Mouse (Mus musculus) kidney, embryonic 14.5 days (tissue): ENCODE measurements at regions not wholly inside any gene's neighbourhood (a gene's known extent, or its start where the extent isn't known, plus 50 kb on each side); places are given as distances from the start of the nearest gene placed in this dataset.
A peak's percentile ranks its signal among the peaks of the same experiment; 100 is the strongest.

Source experiments
- ATAC-seq: fragments of 200-750 bp; cut with Nextera tagmentation; 2 replicates; pipeline ENCODE4 v1.8.0; 2017; ENCODE audit warnings: moderate number of reproducible peaks, mild to moderate bottlenecking, moderate TSS enrichment, moderate library complexity; ENCODE audit not compliant: low FRiP score, low TSS enrichment
- H3K27ac ChIP-seq: fragments of 300-500 bp; sonication (generic); 2 replicates; pipeline ENCODE4 v1.5.1; 2014; ENCODE audit warnings: low read depth, mild to moderate bottlenecking, low read length, moderate library complexity, mixed read lengths
- H3K27me3 ChIP-seq: fragments of 300-500 bp; sonication (generic); 2 replicates; pipeline ENCODE4 v1.6.1; 2014; ENCODE audit warnings: mild to moderate bottlenecking, low read length; ENCODE audit not compliant: control insufficient read depth, insufficient read depth
- H3K36me3 ChIP-seq: fragments of 300-500 bp; sonication (generic); 2 replicates; pipeline ENCODE4 v1.6.1; 2014; ENCODE audit warnings: low read length, mixed read lengths; ENCODE audit not compliant: control insufficient read depth, insufficient read depth
- H3K4me1 ChIP-seq: fragments of 300-500 bp; sonication (generic); 2 replicates; pipeline ENCODE4 v1.6.1; 2014; ENCODE audit warnings: low read length, mixed read lengths; ENCODE audit not compliant: control insufficient read depth, insufficient read depth
- H3K4me2 ChIP-seq: fragments of 300-500 bp; sonication (generic); replicated peaks from 2 replicates; pipeline ENCODE4 v1.6.1; 2014; ENCODE audit warnings: low read depth, mild to moderate bottlenecking, low read length
- H3K4me3 ChIP-seq: fragments of 300-500 bp; sonication (generic); 2 replicates; pipeline ENCODE4 v1.5.1; 2014; ENCODE audit warnings: mild to moderate bottlenecking, low read length
- H3K9ac ChIP-seq: fragments of 300-500 bp; sonication (generic); 2 replicates; pipeline ENCODE4 v1.6.1; 2014; ENCODE audit warnings: low read depth, mild to moderate bottlenecking, low read length, moderate library complexity
- H3K9me3 ChIP-seq: fragments of 300-500 bp; sonication (generic); 2 replicates; pipeline ENCODE4 v1.6.1; 2016; ENCODE audit warnings: low read length; ENCODE audit not compliant: control insufficient read depth
- WGBS: fragments of 180-500 bp; shearing (Covaris S2); extraction: QIAGEN DNeasy Blood & Tissue Kit; methylation state at CpG from one replicate; pipeline ENCODE4 v1.1.7; 2014; 5-methylcytosine and 5-hydroxymethylcytosine counted together

DNA sequence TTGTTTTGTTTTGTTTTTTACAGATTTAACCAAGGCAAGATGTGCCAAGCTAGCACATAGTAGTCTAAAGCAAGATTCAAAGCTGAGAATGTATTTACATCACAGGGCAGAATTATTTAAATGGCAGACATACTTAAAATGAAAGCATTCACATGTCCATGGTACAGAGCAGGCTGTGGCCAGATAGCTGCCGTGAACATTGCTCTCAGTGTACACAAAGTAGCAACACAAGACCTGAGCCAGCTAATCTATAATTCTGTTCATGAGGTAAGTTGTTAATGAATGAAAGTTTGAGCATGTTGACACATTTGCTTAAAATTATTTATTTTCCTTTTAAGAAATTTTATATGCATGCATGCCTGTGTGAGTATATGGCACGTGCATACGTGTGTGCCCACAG is 164.0 kb downstream of the Dyrk2 start:
- 0 out of 2 replicates have a peak, but pooled peaks cover 3% of the 10 kb centered on the region for H3K4me1 ChIP-seq
- H3K27me3 ChIP-seq: no peaks in the 10 kb centered on the region
- ATAC-seq: no peak
- WGBS: 93% methylated on average over 3 of the region's 3 CpGs
- no peak overlapping the region for H3K4me3 ChIP-seq
- no peaks in the 10 kb centered on the region for H3K9me3 ChIP-seq
- no peak overlapping the region for H3K9ac ChIP-seq
- H3K4me2 ChIP-seq: no peak overlapping the region
- H3K36me3 ChIP-seq: no peaks in the 10 kb centered on the region
- no peak overlapping the region for H3K27ac ChIP-seq

DNA sequence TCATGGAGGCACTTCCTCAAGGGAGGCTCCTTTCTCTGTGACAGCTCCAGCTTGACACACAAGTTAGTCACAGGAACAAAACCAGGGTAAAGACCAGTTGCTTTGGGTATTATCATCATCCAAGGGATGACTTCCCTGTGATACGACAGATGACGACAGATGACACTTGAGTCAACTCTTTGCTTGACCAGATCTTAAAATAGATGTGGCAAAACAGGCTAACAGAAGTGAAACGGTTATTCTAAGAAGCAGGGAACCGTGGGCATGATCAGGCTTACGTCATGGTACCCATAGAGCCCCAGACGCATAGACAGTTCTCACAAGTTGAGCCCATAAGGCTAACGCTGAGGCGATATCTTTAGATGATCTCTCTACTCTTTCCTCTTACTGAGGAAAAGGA is 160.3 kb downstream of the Dyrk2 start:
- 94% methylated on average over 8 of the region's 8 CpGs for WGBS
- Histone ChIP-seq H3K4me3 (no peak overlapping the region), H3K9ac (no peak overlapping the region), H3K36me3 (no peaks in the 10 kb centered on the region), H3K9me3 (no peaks in the 10 kb centered on the region), H3K4me1 (0 out of 2 replicates have a peak, but pooled peaks cover 9% of the 10 kb centered on the region), H3K4me2 (no peak overlapping the region), H3K27me3 (no peaks in the 10 kb centered on the region), H3K27ac (no peak overlapping the region)
- ATAC-seq: no peak

DNA sequence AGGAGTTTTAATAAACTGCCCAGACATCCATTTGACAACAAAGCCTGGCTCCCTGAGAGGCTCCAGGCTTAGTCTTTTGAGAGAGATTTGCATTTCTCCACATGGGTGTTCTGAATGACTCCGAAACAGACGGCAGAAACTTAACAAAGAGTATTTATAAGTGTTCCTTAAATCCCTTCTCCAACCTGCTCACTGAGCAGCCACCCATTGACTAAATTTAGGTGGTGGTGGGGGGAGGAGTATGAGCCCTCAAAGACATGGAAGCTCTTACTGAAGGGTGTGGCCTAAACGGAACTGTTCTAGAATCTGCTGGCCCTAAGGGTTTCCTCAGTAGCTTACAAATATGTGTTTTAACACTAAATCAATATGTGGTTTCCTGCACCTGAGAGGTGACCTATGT is 158.5 kb downstream of the Dyrk2 start:
- no peak; the same call in 1 of the 2 replicates for ATAC-seq
- Histone ChIP-seq H3K36me3 (no peaks in the 10 kb centered on the region), H3K27me3 (no peaks in the 10 kb centered on the region), H3K9ac (no peak overlapping the region), H3K27ac (peak overlapping the region; percentile 17; the same call in 1 of the 2 replicates), H3K4me3 (no peak overlapping the region), H3K4me1 (0 out of 2 replicates have a peak, but pooled peaks cover 9% of the 10 kb centered on the region), H3K9me3 (no peaks in the 10 kb centered on the region), H3K4me2 (no peak overlapping the region)
- WGBS: 70% methylated on average over 3 of the region's 3 CpGs

DNA sequence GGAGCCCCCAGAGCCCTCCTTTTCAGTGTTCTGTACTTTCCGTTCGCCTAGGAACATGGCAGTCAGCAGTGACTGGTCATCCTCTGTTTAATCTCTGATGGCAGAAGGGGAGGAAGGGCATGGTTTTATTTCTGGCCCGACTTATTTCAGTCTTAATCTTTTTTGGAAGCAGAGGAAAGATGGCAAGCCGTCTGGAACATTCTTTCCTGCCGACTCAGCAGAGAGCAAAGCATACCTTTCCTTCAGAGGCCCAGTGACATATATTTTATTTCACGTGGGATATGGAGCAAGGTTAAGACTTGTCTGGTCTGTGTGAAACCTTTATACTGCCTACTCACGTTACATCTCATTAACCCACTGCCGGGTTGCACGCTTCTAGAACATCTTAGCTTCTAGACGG is 158.1 kb downstream of the Dyrk2 start:
- no peaks in the 10 kb centered on the region for H3K27me3 ChIP-seq
- no peaks in the 10 kb centered on the region for H3K9me3 ChIP-seq
- H3K4me1 ChIP-seq: 0 out of 2 replicates have a peak, but pooled peaks cover 9% of the 10 kb centered on the region
- no peak overlapping the region for H3K9ac ChIP-seq
- no peak overlapping the region for H3K4me3 ChIP-seq
- no peak overlapping the region for H3K27ac ChIP-seq
- no peaks in the 10 kb centered on the region for H3K36me3 ChIP-seq
- H3K4me2 ChIP-seq: no peak overlapping the region
- WGBS: 40% methylated on average over 10 of the region's 10 CpGs
- ATAC-seq: peak; percentile 37; the same call in 1 of the 2 replicates

DNA sequence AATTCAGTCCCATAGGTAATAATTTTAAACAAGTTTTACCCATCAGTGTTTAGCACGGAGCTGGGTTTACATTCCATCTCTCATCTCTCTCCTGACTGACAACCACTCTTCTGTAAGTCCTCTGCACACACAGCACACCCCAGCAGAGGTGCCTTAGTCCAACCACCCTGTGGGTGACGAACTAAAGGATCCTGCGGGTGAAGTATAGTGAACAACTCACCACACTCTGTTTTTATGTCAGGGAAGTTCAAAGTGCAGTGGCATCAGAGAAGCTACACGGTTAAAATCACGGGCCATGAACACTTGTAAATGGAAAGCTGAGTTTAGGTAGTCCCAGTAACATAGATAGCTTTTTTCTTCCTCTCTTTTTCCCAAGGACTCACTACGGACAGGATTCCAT is 157.1 kb downstream of the Dyrk2 start:
- 65% methylated on average over 6 of the region's 6 CpGs for WGBS
- Histone ChIP-seq H3K27me3 (no peaks in the 10 kb centered on the region), H3K4me2 (no peak overlapping the region), H3K4me1 (0 out of 2 replicates have a peak, but pooled peaks cover 9% of the 10 kb centered on the region), H3K27ac (no peak overlapping the region), H3K9me3 (no peaks in the 10 kb centered on the region), H3K4me3 (no peak overlapping the region), H3K36me3 (no peaks in the 10 kb centered on the region), H3K9ac (no peak overlapping the region)
- no peak for ATAC-seq

DNA sequence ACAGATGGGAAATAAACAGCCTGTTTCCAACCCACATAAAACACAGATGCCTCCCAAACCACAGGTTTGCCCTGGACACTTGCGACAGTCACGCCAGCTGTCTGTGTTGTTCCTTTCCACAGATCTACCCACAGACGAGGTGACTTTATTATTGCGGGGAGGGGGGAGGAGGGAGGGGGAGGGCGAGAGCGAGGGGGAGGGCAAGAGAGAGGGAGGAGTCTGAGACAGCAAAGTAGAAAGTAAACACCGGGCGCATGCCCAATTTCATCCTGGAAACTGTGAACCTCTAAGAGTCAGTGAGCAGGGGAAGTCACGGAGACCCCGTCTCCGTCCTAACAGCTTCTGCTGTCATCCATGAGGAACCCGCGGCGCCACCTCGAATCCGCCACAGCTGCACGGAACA is 155.8 kb downstream of the Dyrk2 start:
- no peak for ATAC-seq
- Histone ChIP-seq H3K9me3 (no peaks in the 10 kb centered on the region), H3K4me3 (no peak overlapping the region)

DNA sequence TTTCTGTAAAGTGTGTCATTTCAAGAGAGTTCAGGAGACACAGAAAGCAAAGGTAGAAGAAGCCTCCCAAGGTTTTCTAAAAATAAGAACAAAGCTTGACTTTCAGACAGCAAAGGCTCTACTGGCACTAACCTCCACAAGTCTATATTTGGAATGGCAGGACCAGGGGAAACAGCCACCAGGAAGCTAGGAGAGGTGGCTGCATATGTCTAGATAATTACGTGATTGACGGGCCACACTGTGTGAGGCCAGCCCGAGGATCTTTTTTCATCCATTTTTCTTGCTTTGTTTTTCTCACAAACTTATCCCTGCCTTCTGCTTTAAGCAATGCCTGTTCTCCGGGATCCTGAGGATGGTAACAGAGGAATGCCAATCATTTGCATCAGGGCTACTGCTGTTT is 155.4 kb downstream of the Dyrk2 start:
- Histone ChIP-seq H3K27ac (no peak overlapping the region), H3K36me3 (no peaks in the 10 kb centered on the region), H3K9ac (no peak overlapping the region), H3K4me3 (no peak overlapping the region), H3K4me2 (no peak overlapping the region), H3K27me3 (no peaks in the 10 kb centered on the region), H3K4me1 (0 out of 2 replicates have a peak, but pooled peaks cover 9% of the 10 kb centered on the region), H3K9me3 (no peaks in the 10 kb centered on the region)
- ATAC-seq: no peak
- 81% methylated on average over 4 of the region's 4 CpGs for WGBS

More for the DNA sequence above, 155.8 kb downstream of the Dyrk2 start:
- no peak overlapping the region for H3K9ac ChIP-seq
- no peaks in the 10 kb centered on the region for H3K36me3 ChIP-seq
- H3K4me1 ChIP-seq: 0 out of 2 replicates have a peak, but pooled peaks cover 9% of the 10 kb centered on the region
- H3K27me3 ChIP-seq: no peaks in the 10 kb centered on the region
- H3K27ac ChIP-seq: no peak overlapping the region
- 82% methylated on average over 17 of the region's 17 CpGs for WGBS
- H3K4me2 ChIP-seq: no peak overlapping the region

DNA sequence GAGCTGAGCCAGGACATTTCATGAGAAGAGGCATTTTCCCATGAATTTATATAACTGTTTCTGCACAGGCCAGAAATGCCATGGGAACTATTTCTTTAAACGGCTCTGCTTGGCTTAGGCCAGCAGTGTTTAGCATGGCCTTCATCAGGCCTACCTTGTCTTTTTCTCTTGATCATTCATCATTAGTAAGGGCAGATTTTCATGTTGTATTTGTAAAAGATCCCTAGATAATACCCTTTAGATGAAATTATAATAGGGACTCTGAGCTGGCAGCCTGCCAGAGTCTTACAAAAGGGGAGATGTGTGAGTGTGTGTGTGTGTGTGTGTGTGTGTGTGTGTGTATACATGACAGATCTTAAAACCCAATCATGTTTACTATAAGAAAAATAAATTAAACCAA is 149.4 kb downstream of the Dyrk2 start:
- H3K9me3 ChIP-seq: no peaks in the 10 kb centered on the region
- ATAC-seq: no peak
- WGBS: 41% methylated on average over 1 of the region's 1 CpGs
- no peak overlapping the region for H3K4me2 ChIP-seq
- no peak overlapping the region for H3K27ac ChIP-seq
- H3K4me3 ChIP-seq: no peak overlapping the region
- H3K9ac ChIP-seq: no peak overlapping the region
- no peaks in the 10 kb centered on the region for H3K27me3 ChIP-seq
- peaks cover 4% of the 10 kb centered on the region; the same call in 1 of the 2 replicates for H3K4me1 ChIP-seq
- no peaks in the 10 kb centered on the region for H3K36me3 ChIP-seq

DNA sequence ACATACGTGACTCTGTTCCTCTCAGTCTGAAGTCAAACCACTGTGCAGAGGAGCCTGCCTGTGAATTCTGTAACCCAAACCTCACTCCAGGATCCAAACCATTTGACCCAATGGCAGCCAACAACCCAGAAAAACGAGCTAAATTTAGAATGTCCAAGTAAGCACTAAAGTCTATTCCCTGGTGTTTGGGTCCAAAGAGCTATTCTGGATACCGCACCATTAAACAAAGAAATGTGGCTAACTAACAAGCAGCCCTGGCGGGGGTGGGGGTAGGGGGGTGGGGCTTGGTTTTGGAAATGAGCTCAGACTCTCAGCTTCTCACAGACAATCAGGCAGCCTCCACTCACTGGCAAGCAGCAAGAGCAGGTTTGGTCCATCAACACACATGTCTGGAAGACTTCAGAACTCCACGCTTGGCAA is 147.9 kb downstream of the Dyrk2 start:
- H3K27me3 ChIP-seq: no peaks in the 10 kb centered on the region
- H3K36me3 ChIP-seq: no peaks in the 10 kb centered on the region

More for the DNA sequence above, 147.9 kb downstream of the Dyrk2 start:
- H3K9me3 ChIP-seq: no peaks in the 10 kb centered on the region
- H3K4me3 ChIP-seq: no peak overlapping the region
- 53% methylated on average over 5 of the region's 5 CpGs for WGBS
- H3K9ac ChIP-seq: no peak overlapping the region
- H3K4me2 ChIP-seq: no peak overlapping the region
- no peak for ATAC-seq
- peaks cover 4% of the 10 kb centered on the region; the same call in 1 of the 2 replicates for H3K4me1 ChIP-seq
- H3K27ac ChIP-seq: no peak overlapping the region
